Mouse (Mus musculus) frontal cortex, postnatal 14 days (tissue): ENCODE data around the gene Ap1g2.
A peak's percentile ranks its signal among the peaks of the same experiment; 100 is the strongest.

Experiments
- DNase-seq, 2 experiments: peaks; one replicate each; pipeline ENCODE4 v3.0.0; 2022; ENCODE audit warnings: low spot score in 2 of 2

Ap1g2 gene

DNA sequence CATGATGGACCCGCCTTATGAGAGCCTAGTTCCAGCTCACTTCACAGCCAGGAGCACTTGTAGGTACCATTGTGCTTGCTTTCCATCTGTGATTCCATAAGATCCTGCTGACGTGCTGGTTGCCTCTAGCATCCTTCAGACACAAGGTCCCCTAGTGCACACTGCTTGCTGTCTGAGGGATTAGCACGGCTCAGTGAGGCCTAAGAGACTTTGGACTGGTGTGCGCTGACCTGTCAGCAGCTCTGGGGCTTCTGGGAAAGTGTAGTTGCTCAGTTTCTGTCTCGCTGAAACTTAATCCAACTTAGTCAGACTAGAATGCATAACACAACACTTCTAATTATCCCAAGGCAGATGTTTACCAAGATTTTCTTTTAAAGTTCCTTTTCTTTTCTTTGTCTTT is 46.5 kb downstream of the Ap1g2 start:
- DNase-seq = no peak

GRCm38 (mm10) chr14:55059009-55059408 is 47.4 kb downstream of the Ap1g2 start:
- no peak for DNase-seq

- peak; percentile 79 to 83 for DNase-seq
Measured at GRCm38 (mm10) chr14:55055167-55055834, 51.1 kb downstream of the Ap1g2 start.

- peak in 1 of 2 experiments; percentile 47 for DNase-seq
Measured at GRCm38 (mm10) chr14:55054191-55054749, 52.1 kb downstream of the Ap1g2 start.

GRCm38 (mm10) chr14:55053708-55054190 is 52.6 kb downstream of the Ap1g2 start:
- peak; percentile 66 to 80 for DNase-seq

- no peak for DNase-seq
Measured at GRCm38 (mm10) chr14:55053050-55053449, 53.3 kb downstream of the Ap1g2 start.

GRCm38 (mm10) chr14:55052496-55052895 is 53.9 kb downstream of the Ap1g2 start:
- peak; percentile 69 to 75 for DNase-seq
